Mouse (Mus musculus): ENCODE results near the gene Arf6.
"Not testable (repeated sequence)": the region's sequence is repeated elsewhere in the genome, so short reads cannot be mapped to it uniquely, and the experiment has no call there.

Arf6 gene

GRCm38 (mm10) chr12:69373850-69374766 lies 2.2 kb downstream of the Arf6 start:
- DNase-seq, result no peak

DNA sequence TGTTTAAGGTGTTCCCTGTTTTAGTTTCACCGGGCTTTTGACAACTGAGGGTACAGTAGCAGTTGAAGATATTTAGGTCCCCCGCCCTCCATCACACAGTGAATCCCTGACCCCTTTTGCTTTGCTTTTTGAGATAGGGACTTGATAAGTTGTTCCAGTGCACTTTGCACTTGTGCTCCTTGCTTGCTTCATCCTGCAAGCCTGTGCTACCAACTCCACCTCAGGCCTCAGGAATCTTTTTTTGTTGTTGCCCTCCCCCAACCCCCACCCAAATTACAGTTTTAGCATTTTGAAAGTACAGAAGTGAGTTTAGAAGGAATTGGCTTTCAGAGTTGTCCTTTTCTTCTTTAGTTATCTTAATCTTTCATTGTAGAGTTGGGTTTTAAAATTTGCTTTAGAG lies 4.2 kb downstream of the Arf6 start:
- DNase-seq, result no peak

DNA sequence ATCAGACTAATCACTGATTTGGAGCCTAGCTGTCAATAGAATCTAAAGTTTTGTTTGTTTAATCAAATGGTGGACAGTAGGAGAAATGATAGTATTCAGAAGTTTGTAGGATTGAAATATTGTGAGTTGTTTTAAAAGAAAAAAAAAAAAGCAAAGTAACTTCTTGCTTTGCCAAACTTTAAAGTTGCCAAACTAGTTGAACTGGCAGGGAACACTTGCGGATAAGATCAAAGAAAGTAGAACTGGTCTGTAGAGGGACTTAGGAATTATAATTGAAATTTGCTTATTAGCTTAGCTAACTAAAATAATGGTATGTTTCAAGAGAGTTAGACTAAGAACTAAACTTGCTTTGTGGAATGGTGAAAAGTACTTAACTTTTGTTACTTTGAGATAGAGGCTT lies 5.2 kb downstream of the Arf6 start:
- DNase-seq, result no peak

GRCm38 (mm10) chr12:69377636-69378035 lies 5.7 kb downstream of the Arf6 start:
- DNase-seq, result not testable (repeated sequence)

GRCm38 (mm10) chr12:69378558-69379454 lies 6.9 kb downstream of the Arf6 start:
- no peak for DNase-seq

GRCm38 (mm10) chr12:69382880-69383279 lies 10.9 kb downstream of the Arf6 start:
- no peak for DNase-seq

- DNase-seq, result no peak
Observed at GRCm38 (mm10) chr12:69384606-69385005, 12.7 kb downstream of the Arf6 start.

GRCm38 (mm10) chr12:69385542-69386280 lies 13.8 kb downstream of the Arf6 start:
- DNase-seq, result no peak

GRCm38 (mm10) chr12:69386281-69386732 lies 14.4 kb downstream of the Arf6 start:
- not testable (repeated sequence) for DNase-seq

DNA sequence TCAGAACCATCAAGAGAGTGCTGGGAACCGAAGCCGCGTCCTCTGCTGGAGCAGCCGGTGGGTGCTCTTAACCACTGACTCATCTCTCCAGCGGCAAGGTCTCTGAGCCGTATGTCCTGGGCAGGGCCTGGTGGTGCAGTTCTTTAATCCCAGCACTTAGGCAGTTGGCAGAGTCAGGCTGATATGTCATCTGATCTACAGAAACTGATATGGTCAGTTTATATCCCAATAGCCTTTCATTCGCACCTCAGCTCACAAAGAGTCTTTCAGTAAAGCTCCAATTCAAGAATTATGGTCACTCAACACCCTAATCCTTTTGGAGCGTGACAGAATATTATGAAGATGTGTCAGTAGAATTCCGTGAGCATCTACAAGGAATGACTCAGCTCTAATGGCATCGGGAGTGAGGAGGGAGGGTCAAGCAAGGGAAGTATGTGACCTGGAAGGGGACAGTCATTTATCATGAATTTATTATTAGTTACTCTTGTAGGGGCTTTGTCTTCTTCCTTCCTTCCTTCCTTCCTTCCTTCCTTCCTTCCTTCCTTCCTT lies 16.4 kb downstream of the Arf6 start:
- DNase-seq, result no peak

- no peak for DNase-seq
Observed at GRCm38 (mm10) chr12:69389273-69389938, 17.5 kb downstream of the Arf6 start.

DNA sequence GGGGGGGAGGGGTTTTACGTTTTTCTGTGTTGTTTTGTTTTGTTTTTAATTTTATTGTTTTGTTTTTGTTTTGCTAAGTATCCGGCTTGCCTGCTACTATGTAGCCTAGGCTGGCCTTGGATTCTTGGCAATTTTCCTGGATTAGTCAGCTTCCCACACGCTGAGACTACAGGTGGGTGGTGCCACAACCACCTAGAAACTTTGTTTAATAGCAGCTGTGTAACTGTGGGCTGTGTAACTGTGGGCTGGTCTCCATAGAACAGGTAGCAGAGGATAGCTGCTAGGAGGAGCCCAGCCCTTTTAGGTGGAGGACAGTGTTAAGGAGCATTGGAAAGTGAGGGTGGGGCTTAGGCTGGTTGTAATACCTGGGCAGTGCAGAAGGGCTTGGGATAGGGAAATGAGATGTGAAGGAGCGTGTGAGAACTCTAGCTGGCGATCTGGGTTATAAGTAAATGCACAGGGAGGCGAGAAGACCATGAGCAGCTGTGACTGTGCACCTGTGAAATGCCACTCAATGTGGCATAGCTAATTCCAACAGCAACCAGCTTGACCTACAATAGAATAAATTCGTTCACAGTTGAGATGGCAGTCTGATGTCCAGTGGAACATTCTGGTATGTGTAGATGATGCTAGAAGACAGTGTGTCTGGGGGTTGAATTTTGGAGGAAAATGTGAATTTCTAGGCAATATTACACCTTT lies 18.2 kb downstream of the Arf6 start:
- DNase-seq, result no peak

- no peak for DNase-seq
Observed at GRCm38 (mm10) chr12:69393076-69393475, 21.1 kb downstream of the Arf6 start.

- DNase-seq, result no peak
Observed at GRCm38 (mm10) chr12:69394456-69394855, 22.5 kb downstream of the Arf6 start.

DNA sequence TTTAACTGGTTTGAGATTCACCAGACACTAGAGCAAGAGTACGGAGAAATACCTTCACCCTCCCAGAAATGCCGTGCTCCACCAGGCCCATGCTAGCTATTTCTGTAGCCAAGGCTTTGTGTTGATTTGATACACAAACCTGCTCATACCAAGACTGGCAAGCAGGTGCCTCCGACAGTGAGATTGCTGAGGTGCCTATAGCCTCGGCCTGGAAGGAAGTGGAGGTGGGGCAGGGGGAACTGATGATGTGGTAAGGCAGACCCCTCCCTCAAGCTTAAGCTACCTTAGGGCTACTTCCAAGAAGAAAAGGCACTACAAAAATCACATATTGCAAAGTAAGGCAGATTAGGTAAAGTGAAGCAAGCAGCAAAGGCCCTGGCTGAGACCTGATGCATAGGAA lies 28.4 kb downstream of the Arf6 start:
- DNase-seq, result no peak

GRCm38 (mm10) chr12:69400871-69401286 lies 28.9 kb downstream of the Arf6 start:
- DNase-seq, result no peak

GRCm38 (mm10) chr12:69402100-69402499 lies 30.1 kb downstream of the Arf6 start:
- no peak for DNase-seq

- DNase-seq, result no peak
Observed at GRCm38 (mm10) chr12:69402594-69403167, 30.7 kb downstream of the Arf6 start.

GRCm38 (mm10) chr12:69410767-69411166 lies 38.8 kb downstream of the Arf6 start:
- no peak for DNase-seq

DNA sequence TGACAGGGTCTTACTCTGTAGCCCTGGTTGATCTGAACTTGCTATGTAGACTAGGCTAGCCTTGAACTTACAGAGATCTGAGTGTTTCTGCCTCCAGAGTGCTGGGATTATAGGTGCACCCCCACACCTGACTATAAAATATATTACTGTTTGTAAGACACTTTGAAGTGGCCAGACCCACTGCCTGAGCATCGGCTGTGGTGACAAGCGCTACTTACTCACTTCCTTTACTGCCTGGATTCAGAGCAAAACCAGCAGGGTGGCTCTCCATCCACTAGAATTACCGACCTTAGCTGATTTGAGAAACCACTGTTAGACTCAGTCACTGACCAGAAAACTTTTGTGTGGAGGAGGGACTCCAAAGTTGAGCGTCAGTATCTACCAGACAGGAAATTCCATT lies 40.0 kb downstream of the Arf6 start:
- no peak for DNase-seq

DNA sequence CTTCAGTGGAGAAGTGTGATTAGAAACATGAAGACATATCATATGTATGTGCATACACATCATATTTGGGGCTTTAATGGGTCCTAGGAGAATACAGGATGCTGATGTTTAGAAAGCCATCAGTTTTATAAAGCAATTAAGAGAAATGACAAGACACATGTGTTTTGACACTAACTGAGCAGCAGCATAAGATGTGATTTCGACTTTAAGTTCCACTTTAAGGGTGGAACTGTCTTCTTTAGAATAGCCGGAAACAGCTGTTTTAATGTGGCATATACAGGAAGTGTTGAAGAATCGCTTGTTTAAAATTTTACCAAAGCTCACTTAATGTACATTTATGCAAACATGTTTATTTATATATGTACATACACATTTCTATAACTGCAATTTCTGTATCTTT lies 41.4 kb downstream of the Arf6 start:
- DNase-seq, result no peak

All from embryo, embryonic 11 days (tissue).